Mouse (Mus musculus) CH12.LX (cell line): ENCODE data around the gene Clstn1. TPM values are rescaled to one million over a fixed set of nuclear protein-coding genes. Genes with fewer than 3 reads are reported as not detected.
"Not testable (repeated sequence)": the region's sequence is repeated elsewhere in the genome, so short reads cannot be mapped to it uniquely, and the experiment has no call there.

ENCODE experiments used
- DNase-seq: peaks from one replicate; pipeline ENCODE4 v3.0.0-alpha.2; 2013; ENCODE audit errors: extremely low read depth
- H3K27ac ChIP-seq: 2 replicates; pipeline ENCODE4 v1.5.1; 2012; ENCODE audit warnings: low read depth, mild to moderate bottlenecking, control low read depth, moderate library complexity; ENCODE audit not compliant: insufficient read depth
- H3K27me3 ChIP-seq: replicated peaks from 2 replicates; pipeline ENCODE3; 2012; ENCODE audit warnings: inconsistent platforms
- H3K36me3 ChIP-seq, 2 experiments: replicated peaks in 1 of 2; 2 replicates each; pipeline versions ENCODE3 to v1.6.1; 2012; ENCODE audit warnings: inconsistent platforms in 1 of 2, low read length in 1 of 2, mild to moderate bottlenecking in 1 of 2, mixed read lengths in 1 of 2, moderate library complexity in 1 of 2; ENCODE audit not compliant: control insufficient read depth in 1 of 2, insufficient read depth in 1 of 2
- H3K4me1 ChIP-seq, 2 experiments: 2 replicates each; pipeline ENCODE4 v1.6.1; 2012; ENCODE audit warnings: inconsistent platforms in 1 of 2, moderate library complexity in 1 of 2; ENCODE audit not compliant: insufficient read depth in 2 of 2, control insufficient read depth in 1 of 2
- H3K4me2 ChIP-seq: 2 replicates; pipeline ENCODE4 v1.6.1; 2012; ENCODE audit warnings: low read depth, mild to moderate bottlenecking, control low read depth; ENCODE audit not compliant: poor library complexity, insufficient read depth, severe bottlenecking
- H3K4me3 ChIP-seq, 3 experiments: fragments of 150-350 bp in 1 of 3; sonication (generic) in 1 of 3; replicated peaks in 1 of 3; 2 replicates each; pipeline versions ENCODE3 to v1.5.1; 2011 to 2012; ENCODE audit warnings: low read depth in 2 of 3, low read length in 2 of 3, mild to moderate bottlenecking in 2 of 3, moderate library complexity in 2 of 3, control low read depth in 1 of 3, improper control_type of control experiment in 1 of 3, inconsistent platforms in 1 of 3, mixed read lengths in 1 of 3; ENCODE audit not compliant: poor library complexity in 1 of 3
- H3K79me2 ChIP-seq: replicated peaks from 2 replicates; pipeline ENCODE4 v1.6.1; 2012; ENCODE audit warnings: mild to moderate bottlenecking, moderate library complexity; ENCODE audit not compliant: control insufficient read depth, poor library complexity, insufficient read depth, severe bottlenecking; ENCODE audit errors: extremely low read depth
- H3K9ac ChIP-seq: 2 replicates; pipeline ENCODE4 v1.6.1; 2012; ENCODE audit warnings: low read depth, mild to moderate bottlenecking, control low read depth, moderate library complexity; ENCODE audit not compliant: insufficient read depth
- H3K9me3 ChIP-seq: replicated peaks from 2 replicates; pipeline ENCODE3; 2012; ENCODE audit warnings: low read length, inconsistent platforms, mixed read lengths
- BHLHE40 ChIP-seq: IDR thresholded peaks from 2 replicates; pipeline ENCODE4 v1.6.1; 2011; ENCODE audit warnings: mild to moderate bottlenecking, low read depth, low read length, improper control_type of control experiment
- CTCF ChIP-seq, 2 experiments: IDR thresholded peaks in 1 of 2; conservative IDR thresholded peaks in 1 of 2; 2 replicates each; pipeline ENCODE4 v1.5.1; 2011 to 2012; ENCODE audit warnings: low read depth in 2 of 2, low read length in 2 of 2, improper control_type of control experiment in 1 of 2, inconsistent platforms in 1 of 2, mild to moderate bottlenecking in 1 of 2, moderate library complexity in 1 of 2
- GABPA ChIP-seq: IDR thresholded peaks from 2 replicates; pipeline ENCODE4 v1.6.1; 2012; ENCODE audit warnings: low read depth, low read length, improper control_type of control experiment, inconsistent platforms; ENCODE audit not compliant: insufficient replicate concordance
- JUN ChIP-seq: IDR thresholded peaks from 2 replicates; pipeline ENCODE4 v1.6.1; 2011; ENCODE audit warnings: low read depth, mild to moderate bottlenecking, low read length, improper control_type of control experiment, moderate library complexity; ENCODE audit not compliant: insufficient read depth
- JUND ChIP-seq: conservative IDR thresholded peaks from 2 replicates; pipeline ENCODE4 v1.6.1; 2011; ENCODE audit warnings: low read depth, low read length, improper control_type of control experiment
- MAZ ChIP-seq: IDR thresholded peaks from 2 replicates; pipeline ENCODE4 v1.6.1; 2012; ENCODE audit warnings: low read depth, mild to moderate bottlenecking, inconsistent platforms, low read length, improper control_type of control experiment, moderate library complexity
- NELFE ChIP-seq: IDR thresholded peaks from 2 replicates; pipeline ENCODE4 v1.6.1; 2011; ENCODE audit warnings: low read depth, low read length, improper control_type of control experiment
- NRF1 ChIP-seq: IDR thresholded peaks from 2 replicates; pipeline ENCODE4 v1.6.1; 2014; ENCODE audit warnings: low read depth, mild to moderate bottlenecking, inconsistent platforms, low read length, improper control_type of control experiment, moderate library complexity
- RAD21 ChIP-seq: IDR thresholded peaks from 2 replicates; pipeline ENCODE4 v1.6.1; 2011; ENCODE audit warnings: low read depth, mild to moderate bottlenecking, low read length, improper control_type of control experiment, moderate library complexity
- SIN3A ChIP-seq: IDR thresholded peaks from 2 replicates; pipeline ENCODE4 v1.6.1; 2012; ENCODE audit warnings: low read length, improper control_type of control experiment, inconsistent platforms
- TCF12 ChIP-seq: IDR thresholded peaks from 2 replicates; pipeline ENCODE4 v1.6.1; 2014; ENCODE audit warnings: low read depth, mild to moderate bottlenecking, inconsistent platforms, low read length, improper control_type of control experiment
- UBTF ChIP-seq: IDR thresholded peaks from 2 replicates; pipeline ENCODE4 v1.6.1; 2012; ENCODE audit warnings: low read depth, mild to moderate bottlenecking, inconsistent platforms, low read length, improper control_type of control experiment, moderate library complexity
- USF2 ChIP-seq: conservative IDR thresholded peaks from 2 replicates; pipeline ENCODE4 v1.6.1; 2011; ENCODE audit warnings: low read depth, low read length, improper control_type of control experiment
- ZMIZ1 ChIP-seq: IDR thresholded peaks from 2 replicates; pipeline ENCODE4 v1.6.1; 2012; ENCODE audit warnings: low read depth, mild to moderate bottlenecking, inconsistent platforms, low read length, improper control_type of control experiment
- ZNF384 ChIP-seq: IDR thresholded peaks from 2 replicates; pipeline ENCODE4 v1.6.1; 2012; ENCODE audit warnings: low read depth, low read length, improper control_type of control experiment, inconsistent platforms
- dilution Hi-C: fragments of 300-500 bp; cut with MboI; formaldehyde crosslinking; loops from 2 replicates; pipeline ENCODE4 v1.14.3; 2020; ENCODE audit warnings: low sequenced_read_pairs; ENCODE audit not compliant: extremely low pct_unique_long_range_greater_than_20kb, extremely low pct_ligation_motif_present
- in situ Hi-C: fragments of 300-500 bp; cut with MboI; formaldehyde crosslinking; loops from 3 replicates; pipeline ENCODE4 v1.14.3; 2019; ENCODE audit warnings: low sequenced_read_pairs, low pct_ligation_motif_present, low pct_unique_long_range_greater_than_20kb, mixed read lengths
- polyA plus RNA-seq: library from polyadenylated mRNA; unstranded; fragments of >175 nt; gene quantifications from 2 replicates; pipeline ENCODE4 v1.2.1, GENCODE M21; 2012; ENCODE audit warnings: low read depth; ENCODE audit not compliant: insufficient read length
- total RNA-seq, 2 experiments: library from RNA; depleted of rRNA; stranded (reverse); fragments of 300-350 nt in 1 of 2; fragments of >200 nt in 1 of 2; gene quantifications; 2 replicates each; pipeline ENCODE4 v1.2.3; 2012 to 2014

Clstn1 gene
- total and polyA plus RNA-seq, 3 experiments: 26.4 to 53.1 (median 35.2) TPM

DNA sequence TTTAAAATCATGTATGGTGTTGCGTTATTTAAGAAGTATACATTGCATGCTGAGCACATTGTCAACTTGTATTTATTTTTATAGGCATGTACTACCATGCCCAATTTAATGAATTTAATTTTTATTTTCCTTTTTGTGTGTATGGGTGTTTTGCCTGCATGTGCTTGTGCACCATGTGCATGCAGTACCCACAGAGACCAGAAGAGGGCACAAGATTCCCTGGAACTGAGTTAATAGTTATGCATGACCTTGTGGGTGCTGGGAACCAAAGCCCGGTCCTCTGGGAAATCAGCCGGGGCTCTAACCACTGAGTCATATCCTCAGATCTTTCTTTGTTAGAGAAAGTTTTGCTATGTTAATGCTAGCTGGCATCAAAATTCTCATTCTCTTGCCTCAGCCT lies 28.6 kb downstream of the Clstn1 start:
- no peak for DNase-seq
- Histone ChIP-seq H3K4me1 (no peaks in the 10 kb centered on the region), H3K79me2 (no peaks in the 10 kb centered on the region), H3K4me3 (no peak overlapping the region), H3K27me3 (no peaks in the 10 kb centered on the region), H3K9me3 (no peaks in the 10 kb centered on the region)
- in situ Hi-C loops: loop anchor here (5.0 kb wide), 1 partner anchor 37 kb away; no protein-coding TSS in a partner anchor
- TF ChIP-seq MAZ (no peak), SIN3A (no peak), UBTF (no peak), BHLHE40 (no peak), CTCF (conservative IDR thresholded peaks at IDR 0.05 in 1 of 2, IDR thresholded peaks at IDR 0.05 in 1 of 2; ENCODE audit: low read depth in 2 of 2, low read length in 2 of 2) (peak in 1 of 2 experiments; percentile 16; a peak in 3 of 4 replicates), ZMIZ1 (no peak)
- TF ChIP-seq, all 38 proteins: peak for 1
- no peak overlapping the region for H3K27ac ChIP-seq
- H3K4me2 ChIP-seq: no peak overlapping the region
- H3K36me3 ChIP-seq: peaks cover 11 to 19% of the 10 kb centered on the region in 2 experiments
- H3K9ac ChIP-seq: no peak overlapping the region
- dilution Hi-C loops: no loop called here

DNA sequence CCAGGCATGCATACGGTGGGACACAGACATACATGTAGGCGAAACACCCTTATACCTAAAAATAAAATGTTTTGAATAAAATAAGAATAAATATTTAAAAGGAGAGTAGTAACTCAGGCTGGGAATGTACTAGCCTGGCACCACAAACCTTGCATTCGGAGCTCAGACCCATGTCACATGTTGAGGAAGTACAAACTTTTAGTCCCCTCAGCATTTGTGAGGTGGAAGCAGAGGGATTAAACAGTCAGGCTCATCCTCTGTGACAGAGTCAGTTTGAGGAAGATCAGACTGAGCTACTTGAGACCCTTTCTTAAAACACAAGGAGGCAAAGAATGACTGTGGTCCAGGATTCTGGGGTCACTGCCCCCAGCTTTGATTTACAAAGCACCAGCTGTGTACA lies 30.7 kb downstream of the Clstn1 start:
- H3K27ac ChIP-seq, H3K27me3 ChIP-seq, H3K9me3 ChIP-seq, H3K4me3 ChIP-seq, DNase-seq, H3K4me1 ChIP-seq, dilution Hi-C loops, H3K9ac ChIP-seq, H3K4me2 ChIP-seq, H3K79me2 ChIP-seq: not testable (repeated sequence)
- in situ Hi-C loops: loop anchor here (5.0 kb wide), 1 partner anchor 35 kb away; no protein-coding TSS in a partner anchor
- H3K36me3 ChIP-seq: peaks cover 11 to 28% of the 10 kb centered on the region in 2 experiments

GRCm38 (mm10) chr4:149619988-149620387 lies 33.7 kb downstream of the Clstn1 start:
- dilution Hi-C loops: no loop called here

More at GRCm38 (mm10) chr4:149619988-149620387, 33.7 kb downstream of the Clstn1 start:
- TF ChIP-seq BHLHE40 (no peak), GABPA (no peak), TCF12 (no peak), CTCF (conservative IDR thresholded peaks at IDR 0.05 in 1 of 2, IDR thresholded peaks at IDR 0.05 in 1 of 2; ENCODE audit: low read depth in 2 of 2, low read length in 2 of 2) (no peak), ZNF384 (no peak), NELFE (no peak), USF2 (no peak), ZMIZ1 (no peak), JUND (no peak), JUN (no peak), NRF1 (no peak), RAD21 (no peak)
- Histone ChIP-seq H3K9me3 (no peaks in the 10 kb centered on the region), H3K36me3 (peaks cover 8 to 32% of the 10 kb centered on the region in 2 experiments), H3K27ac (no peak overlapping the region), H3K27me3 (no peaks in the 10 kb centered on the region), H3K4me2 (no peak overlapping the region), H3K4me3 (no peak overlapping the region), H3K9ac (no peak overlapping the region), H3K4me1 (no peaks in the 10 kb centered on the region), H3K79me2 (no peaks in the 10 kb centered on the region)
- in situ Hi-C loops: loop anchor here (5.0 kb wide), 1 partner anchor 32 kb away; no protein-coding TSS in a partner anchor
- DNase-seq: no peak
